Mouse (Mus musculus) mammary gland, adult 2 months (tissue): ENCODE data around the gene Morn2. TPM values are rescaled to one million over a fixed set of nuclear protein-coding genes. Genes with fewer than 3 reads are reported as not detected.

Source experiments
- polyA plus RNA-seq: library from polyadenylated mRNA; depleted of rRNA; stranded (reverse); fragments of >200 nt; gene quantifications from 2 replicates; pipeline ENCODE4 v1.2.3, GENCODE M21; 2012; ENCODE audit warnings: low replicate concordance; rRNA removed

The Morn2 gene
- polyA plus RNA-seq, result 1.5 and 2.7 TPM in 2 replicates

GRCm38 (mm10) chr17:80290074-80290657 lies at the start of gene Morn2, which contains the start of gene Dhx57:
TSS of gene Morn2 (plus strand) at chr17:80290203.
TSS of gene Dhx57 (minus strand) at chr17:80290476.

GRCm38 (mm10) chr17:80307251-80307650 lies 17.2 kb downstream of the Morn2 start, which contains the start of gene Arhgef33:
TSS of gene Arhgef33 (plus strand) at chr17:80307407.

Other genes with a start within 250 kb of the Morn2 start
- gene Hnrnpll, start 227.9 kb upstream of the Morn2 start, polyA plus RNA-seq, result 10.7 and 12.1 TPM in 2 replicates
- gene Galm, start 162.7 kb upstream of the Morn2 start, polyA plus RNA-seq, result 15.9 and 38.4 TPM in 2 replicates
- 23.1 and 41.9 TPM in 2 replicates for gene Srsf7, start 82.9 kb upstream of the Morn2 start, polyA plus RNA-seq
- 0.06 TPM in 1 of 2 replicates, not detected in the other for gene Ttc39d, start 82.7 kb upstream of the Morn2 start, polyA plus RNA-seq
- gene Gemin6, start 65.8 kb upstream of the Morn2 start, polyA plus RNA-seq, result 1.3 and 3.8 TPM in 2 replicates
- 9.1 and 10.3 TPM in 2 replicates for gene Dhx57, start 273 bp downstream of the Morn2 start, polyA plus RNA-seq
- gene Arhgef33, start 17.2 kb downstream of the Morn2 start, polyA plus RNA-seq, result 0.06 and 0.55 TPM in 2 replicates
- gene Gm10190, start 83.3 kb downstream of the Morn2 start, polyA plus RNA-seq, result 1.6 TPM in 1 of 2 replicates, not detected in the other
- 2.3 and 3.4 TPM in 2 replicates for gene Sos1, start 190.2 kb downstream of the Morn2 start, polyA plus RNA-seq